Mouse (Mus musculus): ENCODE measurements around the gene Zfp704. TPM values are rescaled to one million over a fixed set of nuclear protein-coding genes. Genes with fewer than 3 reads are reported as not detected.

Zfp704 gene
- total and polyA plus RNA-seq, 2 experiments from 2014 or later = 13.0 to 70.4 TPM

- TF ChIP-seq CTCF (IDR thresholded peaks at IDR 0.05; ENCODE audit: low read depth) = no peak
- no peak overlapping the region for H3K27ac ChIP-seq (ENCODE audit: low read depth, low read length)
- no peak for DNase-seq
- no peak overlapping the region for H3K4me2 ChIP-seq (ENCODE audit: low read depth)
- H3K4me3 ChIP-seq (ENCODE audit: low read depth, low read length) = no peak overlapping the region
- no peaks in the 10 kb centered on the region for H3K36me3 ChIP-seq (ENCODE audit: insufficient read depth)
- H3K27me3 ChIP-seq (ENCODE audit: insufficient read depth, low read length) = no peaks in the 10 kb centered on the region
- H3K9me3 ChIP-seq (ENCODE audit: low read length) = no peaks in the 10 kb centered on the region
- H3K9ac ChIP-seq = no peak overlapping the region
- ATAC-seq = no peak
- 85% methylated on average over 3 of the region's 3 CpGs for WGBS
- no peaks in the 10 kb centered on the region for H3K4me1 ChIP-seq (ENCODE audit: insufficient read depth)
Observed at GRCm38 (mm10) chr3:9598061-9598460, 11.8 kb downstream of the Zfp704 start.

GRCm38 (mm10) chr3:9594457-9594856 is 15.4 kb downstream of the Zfp704 start:
- H3K9ac ChIP-seq = no peak overlapping the region
- no peaks in the 10 kb centered on the region for H3K4me1 ChIP-seq (ENCODE audit: insufficient read depth)
- no peak overlapping the region for H3K27ac ChIP-seq (ENCODE audit: low read depth, low read length)
- no peak for TF ChIP-seq CTCF (IDR thresholded peaks at IDR 0.05; ENCODE audit: low read depth)
- ATAC-seq (peak; percentile 69), DNase-seq (no peak)
- H3K4me2 ChIP-seq (ENCODE audit: low read depth) = no peak overlapping the region
- no peaks in the 10 kb centered on the region for H3K9me3 ChIP-seq (ENCODE audit: low read length)
- 64% methylated on average over 7 of the region's 7 CpGs for WGBS
- no peak overlapping the region for H3K4me3 ChIP-seq (ENCODE audit: low read depth, low read length)
- H3K27me3 ChIP-seq (ENCODE audit: insufficient read depth, low read length) = no peaks in the 10 kb centered on the region
- no peaks in the 10 kb centered on the region for H3K36me3 ChIP-seq (ENCODE audit: insufficient read depth)

- Histone ChIP-seq H3K4me1 (ENCODE audit: insufficient read depth) (no peaks in the 10 kb centered on the region), H3K27ac (ENCODE audit: low read depth, low read length) (no peak overlapping the region), H3K4me2 (ENCODE audit: low read depth) (no peak overlapping the region), H3K27me3 (ENCODE audit: insufficient read depth, low read length) (no peaks in the 10 kb centered on the region), H3K4me3 (ENCODE audit: low read depth, low read length) (no peak overlapping the region), H3K36me3 (ENCODE audit: insufficient read depth) (no peaks in the 10 kb centered on the region), H3K9me3 (ENCODE audit: low read length) (no peaks in the 10 kb centered on the region), H3K9ac (no peak overlapping the region)
- peak; percentile 51 for TF ChIP-seq CTCF (IDR thresholded peaks at IDR 0.05; ENCODE audit: low read depth)
- WGBS = 83% methylated on average over 2 of the region's 2 CpGs
- peak; percentile 35 for DNase-seq
- no peak for ATAC-seq
Observed at GRCm38 (mm10) chr3:9593832-9594231, 16.1 kb downstream of the Zfp704 start.

- DNase-seq (no peak), ATAC-seq (no peak)
- H3K27ac ChIP-seq (ENCODE audit: low read depth, low read length) = no peak overlapping the region
- 91% methylated on average over 8 of the region's 8 CpGs for WGBS
- no peak overlapping the region for H3K4me2 ChIP-seq (ENCODE audit: low read depth)
- no peak overlapping the region for H3K4me3 ChIP-seq (ENCODE audit: low read depth, low read length)
- H3K9me3 ChIP-seq (ENCODE audit: low read length) = no peaks in the 10 kb centered on the region
- TF ChIP-seq CTCF (IDR thresholded peaks at IDR 0.05; ENCODE audit: low read depth) = no peak
- no peaks in the 10 kb centered on the region for H3K27me3 ChIP-seq (ENCODE audit: insufficient read depth, low read length)
- H3K4me1 ChIP-seq (ENCODE audit: insufficient read depth) = no peaks in the 10 kb centered on the region
- no peak overlapping the region for H3K9ac ChIP-seq
- no peaks in the 10 kb centered on the region for H3K36me3 ChIP-seq (ENCODE audit: insufficient read depth)
Observed at GRCm38 (mm10) chr3:9591416-9592110, 18.3 kb downstream of the Zfp704 start.

- ATAC-seq (no peak), DNase-seq (no peak)
- H3K9ac ChIP-seq = no peak overlapping the region
- no peak overlapping the region for H3K27ac ChIP-seq (ENCODE audit: low read depth, low read length)
- no peak overlapping the region for H3K4me2 ChIP-seq (ENCODE audit: low read depth)
- 83% methylated on average over 4 of the region's 4 CpGs for WGBS
- H3K9me3 ChIP-seq (ENCODE audit: low read length) = no peaks in the 10 kb centered on the region
- H3K4me3 ChIP-seq (ENCODE audit: low read depth, low read length) = no peak overlapping the region
- H3K27me3 ChIP-seq (ENCODE audit: insufficient read depth, low read length) = no peaks in the 10 kb centered on the region
- TF ChIP-seq CTCF (IDR thresholded peaks at IDR 0.05; ENCODE audit: low read depth) = no peak
- H3K4me1 ChIP-seq (ENCODE audit: insufficient read depth) = no peaks in the 10 kb centered on the region
- H3K36me3 ChIP-seq (ENCODE audit: insufficient read depth) = no peaks in the 10 kb centered on the region
Observed at GRCm38 (mm10) chr3:9588635-9589034, 21.2 kb downstream of the Zfp704 start.

GRCm38 (mm10) chr3:9587304-9587703 is 22.6 kb downstream of the Zfp704 start:
- H3K4me1 ChIP-seq (ENCODE audit: insufficient read depth) = no peaks in the 10 kb centered on the region
- WGBS = 94% methylated on average over 7 of the region's 7 CpGs
- H3K4me2 ChIP-seq (ENCODE audit: low read depth) = no peak overlapping the region
- no peak overlapping the region for H3K27ac ChIP-seq (ENCODE audit: low read depth, low read length)
- H3K27me3 ChIP-seq (ENCODE audit: insufficient read depth, low read length) = no peaks in the 10 kb centered on the region
- no peak for TF ChIP-seq CTCF (IDR thresholded peaks at IDR 0.05; ENCODE audit: low read depth)
- H3K9me3 ChIP-seq (ENCODE audit: low read length) = no peaks in the 10 kb centered on the region
- H3K36me3 ChIP-seq (ENCODE audit: insufficient read depth) = no peaks in the 10 kb centered on the region
- H3K4me3 ChIP-seq (ENCODE audit: low read depth, low read length) = no peak overlapping the region
- H3K9ac ChIP-seq = no peak overlapping the region
- DNase-seq (no peak), ATAC-seq (no peak)

- Histone ChIP-seq H3K9me3 (ENCODE audit: low read length) (no peaks in the 10 kb centered on the region), H3K36me3 (ENCODE audit: insufficient read depth) (no peaks in the 10 kb centered on the region), H3K4me2 (ENCODE audit: low read depth) (no peak overlapping the region), H3K4me1 (ENCODE audit: insufficient read depth) (peaks cover 4% of the 10 kb centered on the region; the same call in 1 of the 2 replicates), H3K4me3 (ENCODE audit: low read depth, low read length) (no peak overlapping the region), H3K27ac (ENCODE audit: low read depth, low read length) (no peak overlapping the region), H3K9ac (no peak overlapping the region), H3K27me3 (ENCODE audit: insufficient read depth, low read length) (no peaks in the 10 kb centered on the region)
- DNase-seq (no peak), ATAC-seq (no peak)
- WGBS = 43% methylated on average over 2 of the region's 2 CpGs
- no peak for TF ChIP-seq CTCF (IDR thresholded peaks at IDR 0.05; ENCODE audit: low read depth)
Observed at GRCm38 (mm10) chr3:9583516-9583915, 26.4 kb downstream of the Zfp704 start.
